Mouse (Mus musculus) lung, adult 2 months (tissue): ENCODE measurements around the gene Ttll8.

Experiments used
- CTCF ChIP-seq: fragments of 200-500 bp; IDR thresholded peaks from 2 replicates; pipeline ENCODE4 v1.5.1; 2011; ENCODE audit warnings: mild to moderate bottlenecking, low read length, control low read depth; ENCODE audit not compliant: insufficient read depth
- POLR2A ChIP-seq: fragments of 200-500 bp; IDR thresholded peaks from 2 replicates; pipeline ENCODE4 v1.6.1; 2011; ENCODE audit warnings: low read depth, mild to moderate bottlenecking, control low read depth, low read length, borderline replicate concordance; ENCODE audit errors: extremely low read depth

GRCm38 (mm10) chr15:88917126-88917525 is 37.1 kb downstream of the Ttll8 start:
- TF ChIP-seq POLR2A: no peak
- TF ChIP-seq CTCF: no peak
